Mouse (Mus musculus) G1E (cell line): ENCODE measurements around the gene AA467197.

Source experiments
- CTCF ChIP-seq: IDR thresholded peaks from 2 replicates; pipeline ENCODE4 v1.5.1; 2012; ENCODE audit warnings: low read depth, low read length, inconsistent platforms, mixed read lengths
- TAL1 ChIP-seq: conservative IDR thresholded peaks from 2 replicates; pipeline ENCODE4 v1.6.1; 2012; ENCODE audit warnings: low read depth, low read length, inconsistent platforms, mixed read lengths

DNA sequence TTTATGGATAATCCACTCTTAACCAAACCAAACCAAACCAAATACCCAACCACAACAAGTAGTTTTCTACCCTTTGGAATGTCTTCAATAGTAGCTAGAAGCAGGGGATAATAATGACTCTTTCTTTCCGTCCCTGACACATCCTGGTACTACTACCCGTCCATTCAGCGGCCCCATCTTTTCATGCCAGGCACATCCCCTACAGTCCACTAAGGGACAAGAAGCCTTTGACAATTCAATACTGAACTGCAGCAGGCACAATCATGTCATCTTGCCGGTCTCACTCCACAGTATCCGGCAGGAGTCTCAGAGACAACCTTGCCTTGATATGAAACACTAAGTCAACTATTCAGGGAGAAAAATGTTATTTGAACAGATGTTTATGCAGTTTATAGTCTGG, 31.0 kb upstream of the AA467197 start:
- TF ChIP-seq CTCF (no peak), TAL1 (no peak)
